Mouse (Mus musculus): ENCODE data around the gene Nudt8.
A peak's percentile ranks its signal among the peaks of the same experiment; 100 is the strongest.

DNA sequence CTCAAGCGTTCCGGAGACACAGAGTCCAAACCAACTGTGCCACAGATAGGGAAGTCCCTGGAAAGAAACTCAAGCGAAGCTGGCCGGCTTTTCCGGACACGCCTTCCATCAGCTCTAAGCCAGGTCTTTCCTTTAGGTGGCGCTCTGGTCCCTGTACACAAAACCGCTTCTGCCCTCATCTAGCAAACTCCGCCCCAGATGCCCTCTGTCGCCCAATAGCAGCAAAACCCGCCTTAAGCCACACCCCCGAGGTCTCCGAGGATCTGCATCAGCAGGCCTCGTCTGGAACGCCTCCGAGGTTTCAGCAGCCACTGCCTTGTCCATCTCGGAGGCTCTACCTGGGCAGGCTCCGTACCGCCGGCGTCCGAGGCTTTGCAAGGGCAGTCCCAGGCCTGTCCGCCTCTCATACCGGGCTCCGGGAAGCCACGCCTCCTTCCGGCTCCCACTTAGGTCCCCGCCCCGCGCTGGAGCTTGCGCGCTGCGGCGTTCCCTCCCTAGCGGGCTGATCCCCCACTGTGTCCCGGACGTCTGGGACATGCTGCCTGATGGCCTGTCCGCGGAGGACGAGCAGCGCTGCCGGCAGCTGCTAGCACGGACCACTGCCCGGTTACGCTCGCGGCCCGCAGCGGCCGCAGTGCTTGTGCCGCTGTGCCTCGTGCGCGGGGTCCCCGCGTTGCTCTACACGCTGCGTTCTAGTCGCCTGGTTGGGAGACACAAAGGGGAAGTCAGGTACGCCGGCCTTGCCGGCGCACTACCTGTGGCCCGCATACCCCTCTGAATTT is at the start of gene Nudt8, which contains the start of gene Gm49405:
- TF ChIP-seq CTCF (IDR thresholded peaks at IDR 0.05; ENCODE audit: low read depth) (peak; percentile 89), EP300 (optimal IDR thresholded peaks at IDR 0.05) (no peak)
